Mouse (Mus musculus) gastrocnemius, postnatal 10 days (tissue): ENCODE measurements around the gene Letm1. TPM values are rescaled to one million over a fixed set of nuclear protein-coding genes. Genes with fewer than 3 reads are reported as not detected.

Experiments
- DNase-seq: peaks from one replicate; pipeline ENCODE4 v3.0.0; 2021; ENCODE audit warnings: mixed read lengths
- total RNA-seq, 2 experiments: library from RNA; stranded (reverse); gene quantifications; 2 replicates each; pipeline ENCODE4 v1.2.3; 2021

Letm1 gene
- total RNA-seq, 2 experiments from 2014 or later = 58.5 to 69.5 TPM

- no peak for DNase-seq
Observed at GRCm38 (mm10) chr5:33706350-33706629, 76.3 kb downstream of the Letm1 start.

GRCm38 (mm10) chr5:33705612-33706349 lies 76.8 kb downstream of the Letm1 start:
- DNase-seq = no peak

GRCm38 (mm10) chr5:33704945-33705611 lies 77.5 kb downstream of the Letm1 start:
- no peak for DNase-seq

- no peak for DNase-seq
Observed at GRCm38 (mm10) chr5:33703999-33704398, 78.6 kb downstream of the Letm1 start.

- no peak for DNase-seq
Observed at GRCm38 (mm10) chr5:33701832-33702231, 80.8 kb downstream of the Letm1 start.

- no peak for DNase-seq
Observed at GRCm38 (mm10) chr5:33700010-33700409, 82.6 kb downstream of the Letm1 start.

GRCm38 (mm10) chr5:33698669-33699068 lies 83.9 kb downstream of the Letm1 start:
- DNase-seq = no peak

GRCm38 (mm10) chr5:33697947-33698512 lies 84.6 kb downstream of the Letm1 start:
- no peak for DNase-seq

- DNase-seq = no peak
Observed at GRCm38 (mm10) chr5:33697534-33697933, 85.1 kb downstream of the Letm1 start.

GRCm38 (mm10) chr5:33696430-33696829 lies 86.2 kb downstream of the Letm1 start:
- no peak for DNase-seq

GRCm38 (mm10) chr5:33695718-33696121 lies 86.9 kb downstream of the Letm1 start:
- peak; percentile 45 for DNase-seq

GRCm38 (mm10) chr5:33694848-33695717 lies 87.5 kb downstream of the Letm1 start:
- peak; percentile 37 for DNase-seq

- DNase-seq = no peak
Observed at GRCm38 (mm10) chr5:33694461-33694847, 88.2 kb downstream of the Letm1 start.

- no peak for DNase-seq
Observed at GRCm38 (mm10) chr5:33692393-33692792, 90.2 kb downstream of the Letm1 start.

GRCm38 (mm10) chr5:33689852-33690645 lies 92.6 kb downstream of the Letm1 start:
- no peak for DNase-seq

Other genes starting within 250 kb of the Letm1 start
- 10 to 100 TPM; 52.0 to 56.6 TPM for gene Fam53a, start 153.2 kb downstream of the Letm1 start, total RNA-seq
- 1 to 10 TPM; 1.1 to 1.5 TPM for gene Gm9903, start 152.9 kb downstream of the Letm1 start, total RNA-seq
- gene Slbp, start 130.2 kb downstream of the Letm1 start, total RNA-seq = 10 to 100 TPM; 17.9 to 24.6 TPM
- 10 to 100 TPM; 15.7 to 19.8 TPM for gene Tacc3, start 124.7 kb downstream of the Letm1 start, total RNA-seq
- 10 to 100 TPM; 16.0 to 17.7 TPM for gene Tmem129, start 124.4 kb downstream of the Letm1 start, total RNA-seq
- 1 to 10 TPM; 1.9 to 2.7 TPM for gene Fgfr3, start 61.1 kb downstream of the Letm1 start, total RNA-seq
- gene Nsd2, start 37.9 kb upstream of the Letm1 start, total RNA-seq = 10 to 100 TPM; 29.4 to 41.1 TPM
- 10 to 100 TPM; 10.5 to 14.5 TPM for gene Nelfa, start 153.6 kb upstream of the Letm1 start, total RNA-seq
- gene Gm1673, start 200.6 kb upstream of the Letm1 start, total RNA-seq = 1 to 10 TPM; 2.5 to 3.2 TPM
- 1 to 10 TPM in 1 of 2 experiments, under 1 TPM in 1; 0.35 to 1.3 TPM for gene Nat8l, start 213.2 kb upstream of the Letm1 start, total RNA-seq